Mouse (Mus musculus) intestine, postnatal 0 days (tissue): ENCODE data around the gene Tm4sf19. TPM values are rescaled to one million over a fixed set of nuclear protein-coding genes. Genes with fewer than 3 reads are reported as not detected.
A peak's percentile ranks its signal among the peaks of the same experiment; 100 is the strongest.

Source experiments
- ATAC-seq: fragments of 200-750 bp; cut with Nextera tagmentation; 2 replicates; pipeline ENCODE4 v1.8.0; 2017; ENCODE audit warnings: mild to moderate bottlenecking, moderate TSS enrichment, moderate library complexity
- H3K27ac ChIP-seq: fragments of 300-500 bp; sonication (generic); 2 replicates; pipeline ENCODE4 v1.5.1; 2014; ENCODE audit warnings: mild to moderate bottlenecking, low read depth, low read length, moderate library complexity
- H3K27me3 ChIP-seq: fragments of 300-500 bp; sonication (generic); replicated peaks from 2 replicates; pipeline ENCODE4 v1.6.1; 2014; ENCODE audit warnings: low read length, mixed read lengths; ENCODE audit not compliant: control insufficient read depth, insufficient read depth
- H3K36me3 ChIP-seq: fragments of 300-500 bp; sonication (generic); 2 replicates; pipeline ENCODE4 v1.6.1; 2014; ENCODE audit warnings: mild to moderate bottlenecking, moderate library complexity; ENCODE audit not compliant: control insufficient read depth, insufficient read depth
- H3K4me1 ChIP-seq: fragments of 300-500 bp; sonication (generic); replicated peaks from 2 replicates; pipeline ENCODE4 v1.6.1; 2014; ENCODE audit warnings: antibody characterized with exemption, low read length, mixed read lengths; ENCODE audit not compliant: control insufficient read depth, insufficient read depth
- H3K4me2 ChIP-seq: fragments of 300-500 bp; sonication (generic); replicated peaks from 2 replicates; pipeline ENCODE4 v1.6.1; 2014; ENCODE audit warnings: low read depth, mild to moderate bottlenecking, moderate library complexity
- H3K4me3 ChIP-seq: fragments of 300-500 bp; sonication (generic); 2 replicates; pipeline ENCODE4 v1.5.1; 2014; ENCODE audit warnings: low read depth, low read length
- H3K9ac ChIP-seq: fragments of 300-500 bp; sonication (generic); 2 replicates; pipeline ENCODE4 v1.6.1; 2014; ENCODE audit warnings: mild to moderate bottlenecking, low read depth, low read length
- H3K9me3 ChIP-seq: fragments of 300-500 bp; sonication (generic); 2 replicates; pipeline ENCODE4 v1.6.1; 2016; ENCODE audit warnings: mixed run types; ENCODE audit not compliant: control insufficient read depth
- CTCF ChIP-seq: sonication (generic); IDR thresholded peaks from 2 replicates; pipeline ENCODE4 v1.5.1; 2016; ENCODE audit warnings: low read depth, mild to moderate bottlenecking, control low read depth, antibody characterized with exemption, moderate library complexity
- whole genome bisulfite sequencing: fragments of 180-500 bp; shearing (Covaris S2); extraction: QIAGEN DNeasy Blood & Tissue Kit; methylation state at CpG from one replicate; pipeline ENCODE4 v1.1.7; 2014; 5-methylcytosine and 5-hydroxymethylcytosine counted together
- polyA plus RNA-seq: library from polyadenylated mRNA; unstranded; fragments of >200 nt; fragmentation: Nextera tagmentation; extraction: Ambion mirVana; gene quantifications from 2 replicates; pipeline ENCODE4 v1.2.1, GENCODE M21; 2015

The Tm4sf19 gene
- polyA plus RNA-seq, 1 experiment from 2014 or later: not detected

DNA sequence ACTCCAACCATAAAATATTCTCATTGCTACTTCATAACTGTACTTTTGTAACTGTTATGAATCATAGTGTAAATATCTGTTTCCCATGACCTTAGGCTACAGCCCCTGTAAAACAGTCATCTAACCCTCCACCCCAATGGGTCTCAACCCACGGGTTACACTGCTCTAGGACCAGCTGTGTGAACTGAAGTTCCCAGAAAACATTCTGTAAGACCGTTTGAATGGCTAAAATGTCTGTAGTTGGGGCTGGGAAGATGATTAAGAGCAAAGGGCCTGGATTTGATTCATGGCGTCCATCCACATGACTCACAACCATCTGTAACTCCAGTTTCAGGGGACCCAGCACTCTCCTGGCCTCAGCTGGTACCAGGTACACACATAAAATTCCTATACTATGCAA is 2.1 kb upstream of the Tm4sf19 start:
- Histone ChIP-seq H3K9ac (no peak overlapping the region), H3K4me1 (no peaks in the 10 kb centered on the region), H3K36me3 (no peaks in the 10 kb centered on the region), H3K4me2 (no peak overlapping the region), H3K4me3 (no peak overlapping the region), H3K9me3 (no peaks in the 10 kb centered on the region), H3K27ac (no peak overlapping the region), H3K27me3 (no peaks in the 10 kb centered on the region)
- WGBS: 77% methylated on average over 3 of the region's 3 CpGs
- TF ChIP-seq CTCF: no peak
- ATAC-seq: no peak

DNA sequence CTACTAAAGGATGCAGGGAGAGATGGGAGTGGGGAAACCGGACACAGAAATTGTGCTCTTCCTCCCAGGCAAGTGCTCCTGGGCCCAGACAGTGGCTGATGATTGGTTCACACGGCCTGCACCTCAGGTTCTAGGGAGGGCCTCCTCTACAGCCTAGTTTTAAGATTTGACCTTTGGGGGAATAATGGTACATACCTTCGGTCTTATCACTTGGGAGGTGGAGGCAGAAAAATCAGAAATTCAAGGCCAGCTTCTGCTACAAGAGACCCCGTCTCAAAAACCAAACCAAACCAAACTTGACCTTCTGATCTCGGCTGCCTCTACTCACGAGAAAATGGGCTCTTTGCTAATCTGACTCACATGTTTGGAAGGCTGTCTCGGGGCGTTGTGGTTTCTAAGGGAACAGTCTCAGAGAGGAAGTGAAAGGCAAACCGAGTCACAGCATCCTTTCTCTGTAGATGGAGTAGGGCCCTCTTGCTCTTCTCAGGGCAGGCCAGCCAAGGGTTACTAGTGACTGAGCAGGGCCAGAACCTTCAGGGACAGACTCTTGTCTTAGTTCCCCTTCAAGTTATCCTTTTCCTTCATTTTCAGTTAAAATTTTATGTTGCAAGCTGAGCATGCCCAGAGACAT is 1.1 kb downstream of the Tm4sf19 start:
- WGBS: 74% methylated on average over 9 of the region's 9 CpGs
- H3K9me3 ChIP-seq: no peaks in the 10 kb centered on the region
- no peak for ATAC-seq
- H3K9ac ChIP-seq: no peak overlapping the region
- H3K36me3 ChIP-seq: no peaks in the 10 kb centered on the region
- no peak for TF ChIP-seq CTCF
- H3K27ac ChIP-seq: no peak overlapping the region
- H3K4me3 ChIP-seq: no peak overlapping the region
- no peaks in the 10 kb centered on the region for H3K27me3 ChIP-seq
- H3K4me1 ChIP-seq: no peaks in the 10 kb centered on the region
- H3K4me2 ChIP-seq: no peak overlapping the region

DNA sequence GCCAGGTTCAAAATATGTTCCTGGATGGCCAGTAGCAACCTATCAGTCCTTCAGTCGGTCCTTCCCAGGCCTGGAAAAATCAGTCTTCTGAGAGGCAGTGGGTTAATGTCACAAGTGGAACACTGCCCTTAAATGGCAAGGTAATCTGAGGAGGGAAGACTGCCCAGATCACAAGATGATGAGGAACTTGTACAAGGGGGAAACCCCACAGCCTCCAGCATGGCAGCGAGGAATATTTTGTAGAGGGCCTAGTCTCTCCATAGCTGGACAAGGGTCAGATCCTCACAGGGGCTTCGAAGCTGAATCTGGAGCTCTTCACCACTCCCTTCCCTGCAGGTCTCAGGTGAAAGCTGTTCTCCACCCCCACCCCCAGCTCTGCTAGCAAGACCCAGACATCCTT is 2.5 kb downstream of the Tm4sf19 start:
- no peak overlapping the region for H3K4me2 ChIP-seq
- H3K27me3 ChIP-seq: no peaks in the 10 kb centered on the region
- H3K4me1 ChIP-seq: no peaks in the 10 kb centered on the region
- no peaks in the 10 kb centered on the region for H3K36me3 ChIP-seq
- no peak overlapping the region for H3K27ac ChIP-seq
- TF ChIP-seq CTCF: no peak
- H3K9me3 ChIP-seq: no peaks in the 10 kb centered on the region
- no peak overlapping the region for H3K4me3 ChIP-seq
- no peak overlapping the region for H3K9ac ChIP-seq
- ATAC-seq: no peak
- 73% methylated on average over 3 of the region's 3 CpGs for WGBS

DNA sequence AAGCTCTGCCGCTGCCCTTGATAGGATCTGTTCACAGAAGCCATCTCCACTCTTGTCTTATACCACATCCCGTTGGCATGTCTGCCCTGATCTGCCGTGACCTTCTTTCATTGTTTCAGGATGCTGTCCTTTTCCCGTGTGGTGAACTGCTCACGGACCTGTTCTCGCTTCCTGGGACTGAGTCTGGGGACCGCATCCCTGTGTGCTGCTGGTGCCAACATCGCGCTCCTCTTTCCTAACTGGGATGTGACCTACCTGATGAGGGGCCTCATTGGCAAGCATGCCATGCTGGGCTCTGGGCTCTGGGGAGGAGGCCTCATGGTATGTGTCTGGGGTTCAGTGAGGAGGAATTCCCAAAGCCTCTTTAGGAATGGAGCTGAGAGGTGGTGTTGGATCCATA is 5.4 kb downstream of the Tm4sf19 start:
- no peak overlapping the region for H3K27ac ChIP-seq
- H3K27me3 ChIP-seq: no peaks in the 10 kb centered on the region

DNA sequence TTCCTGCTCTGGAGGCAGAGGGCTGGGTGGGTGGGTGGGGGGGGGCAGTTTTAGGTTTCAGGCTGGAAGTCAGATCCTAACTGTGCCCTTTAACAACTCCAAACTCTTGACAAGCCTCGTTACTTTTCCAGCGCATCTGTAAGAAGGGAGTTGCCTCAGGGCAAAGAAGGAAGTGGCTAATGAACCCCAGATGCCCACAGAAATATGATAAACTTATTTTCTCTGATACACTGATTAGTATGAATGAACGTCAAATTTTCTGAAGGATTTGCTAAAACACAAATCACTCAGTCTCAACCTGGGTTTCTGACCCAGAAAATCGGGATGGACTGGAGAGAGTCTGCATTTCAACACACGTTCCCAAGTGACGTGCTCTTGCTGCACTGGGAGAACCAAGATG is 6.4 kb downstream of the Tm4sf19 start:
- no peak for ATAC-seq
- Histone ChIP-seq H3K9me3 (no peaks in the 10 kb centered on the region), H3K4me1 (no peaks in the 10 kb centered on the region), H3K27me3 (no peaks in the 10 kb centered on the region), H3K9ac (no peak overlapping the region), H3K4me3 (no peak overlapping the region), H3K4me2 (no peak overlapping the region), H3K27ac (no peak overlapping the region), H3K36me3 (no peaks in the 10 kb centered on the region)
- WGBS: 87% methylated on average over 6 of the region's 6 CpGs
- TF ChIP-seq CTCF: no peak

More for the DNA sequence above, 5.4 kb downstream of the Tm4sf19 start:
- no peak overlapping the region for H3K4me3 ChIP-seq
- H3K9me3 ChIP-seq: no peaks in the 10 kb centered on the region
- no peaks in the 10 kb centered on the region for H3K36me3 ChIP-seq
- TF ChIP-seq CTCF: no peak
- no peaks in the 10 kb centered on the region for H3K4me1 ChIP-seq
- no peak overlapping the region for H3K9ac ChIP-seq
- 92% methylated on average over 9 of the region's 9 CpGs for WGBS
- H3K4me2 ChIP-seq: no peak overlapping the region
- ATAC-seq: no peak

DNA sequence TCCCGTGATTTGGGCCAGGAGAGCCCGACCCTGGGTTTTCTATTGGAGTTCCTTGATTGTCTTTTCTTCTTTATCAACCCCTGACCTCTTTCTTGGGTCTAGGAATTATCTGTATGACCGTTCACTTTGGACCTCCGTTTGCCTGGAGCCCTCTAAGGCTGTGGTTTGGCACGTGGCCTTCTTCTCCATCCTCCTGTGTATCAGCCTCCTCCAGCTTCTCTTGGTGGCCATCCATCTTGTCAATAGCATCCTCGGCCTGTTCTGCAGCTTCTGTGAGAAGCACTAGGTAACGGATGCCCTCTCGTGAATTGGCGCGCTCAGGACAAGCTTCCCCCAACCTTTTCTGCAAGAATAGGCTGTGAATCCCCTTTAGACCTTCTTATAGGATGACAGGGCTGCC is 7.4 kb downstream of the Tm4sf19 start:
- no peaks in the 10 kb centered on the region for H3K4me1 ChIP-seq
- no peak overlapping the region for H3K9ac ChIP-seq
- H3K4me2 ChIP-seq: no peak overlapping the region
- TF ChIP-seq CTCF: no peak
- no peak for ATAC-seq
- H3K9me3 ChIP-seq: no peaks in the 10 kb centered on the region
- no peak overlapping the region for H3K27ac ChIP-seq
- H3K27me3 ChIP-seq: no peaks in the 10 kb centered on the region
- H3K36me3 ChIP-seq: no peaks in the 10 kb centered on the region
- H3K4me3 ChIP-seq: no peak overlapping the region
- 78% methylated on average over 10 of the region's 10 CpGs for WGBS

DNA sequence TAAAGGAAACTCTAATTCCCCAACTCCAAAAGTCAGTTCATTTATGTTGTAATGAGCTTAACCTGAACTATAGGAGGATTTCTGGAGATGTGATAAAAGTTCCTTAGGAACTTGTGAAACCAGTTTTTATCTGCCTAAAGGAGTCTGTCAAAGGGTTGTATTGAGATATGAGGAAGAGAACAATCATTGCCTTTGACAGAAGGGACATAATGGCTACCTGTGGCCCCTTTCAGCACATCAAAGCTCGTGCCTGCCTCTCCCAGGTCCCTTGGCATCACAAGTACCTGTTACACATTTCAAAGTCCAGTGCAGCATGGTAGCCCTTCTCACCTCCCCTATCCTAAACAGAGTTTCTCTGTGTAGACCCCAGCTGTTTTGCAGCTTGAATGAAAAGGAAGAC is 17.2 kb downstream of the Tm4sf19 start:
- no peak for TF ChIP-seq CTCF
- Histone ChIP-seq H3K27ac (no peak overlapping the region), H3K4me2 (no peak overlapping the region), H3K9ac (no peak overlapping the region), H3K4me3 (no peak overlapping the region), H3K4me1 (peaks cover 5% of the 10 kb centered on the region), H3K9me3 (no peaks in the 10 kb centered on the region), H3K36me3 (no peaks in the 10 kb centered on the region), H3K27me3 (no peaks in the 10 kb centered on the region)
- 28% methylated on average over 1 of the region's 1 CpGs for WGBS
- ATAC-seq: peak; percentile 52
